Mouse (Mus musculus): ENCODE data around the gene Smarca2.

Smarca2 gene

DNA sequence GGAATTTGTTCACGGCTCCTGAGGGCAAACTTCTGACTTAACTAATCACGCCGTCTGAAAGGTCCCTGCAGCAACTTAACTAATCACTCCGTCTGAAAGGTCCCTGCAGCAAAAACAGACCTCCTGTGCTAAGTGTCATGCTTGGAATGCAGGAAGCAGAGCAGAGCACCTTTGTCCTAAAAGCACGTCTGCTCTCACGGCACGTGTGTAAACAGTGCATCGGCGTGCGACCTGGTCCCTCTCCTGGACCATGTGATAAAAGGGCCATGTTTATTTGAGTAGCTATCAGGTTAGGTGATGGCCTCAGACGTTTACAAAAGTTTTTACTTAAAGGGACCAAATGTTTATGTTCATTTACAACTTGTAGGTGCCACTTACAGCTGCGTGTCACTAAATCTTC is 104.2 kb downstream of the Smarca2 start:
- no peak for TF ChIP-seq GATA4 (IDR thresholded peaks at IDR 0.05; ENCODE audit: insufficient replicate concordance, low read length)

DNA sequence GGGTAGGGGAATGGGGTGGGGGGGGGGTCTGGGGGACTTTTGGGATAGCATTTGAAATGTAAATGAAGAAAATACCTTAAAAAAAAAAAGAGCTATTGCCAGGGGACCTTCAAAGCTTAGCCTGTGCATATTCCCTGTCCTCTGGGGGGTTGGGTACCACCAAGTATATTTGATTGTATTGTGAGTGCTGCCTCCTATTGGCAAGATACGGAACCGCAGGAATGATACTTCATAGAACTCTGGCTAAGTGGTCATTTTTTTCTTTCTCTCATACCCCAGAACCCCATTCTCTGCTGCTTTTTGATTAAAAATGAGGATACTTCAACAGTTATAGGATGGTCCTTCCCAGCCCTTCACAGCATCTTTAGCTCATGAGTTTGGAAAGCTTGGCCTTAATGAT is 106.4 kb downstream of the Smarca2 start:
- TF ChIP-seq GATA4 (IDR thresholded peaks at IDR 0.05; ENCODE audit: insufficient replicate concordance, low read length), result no peak

DNA sequence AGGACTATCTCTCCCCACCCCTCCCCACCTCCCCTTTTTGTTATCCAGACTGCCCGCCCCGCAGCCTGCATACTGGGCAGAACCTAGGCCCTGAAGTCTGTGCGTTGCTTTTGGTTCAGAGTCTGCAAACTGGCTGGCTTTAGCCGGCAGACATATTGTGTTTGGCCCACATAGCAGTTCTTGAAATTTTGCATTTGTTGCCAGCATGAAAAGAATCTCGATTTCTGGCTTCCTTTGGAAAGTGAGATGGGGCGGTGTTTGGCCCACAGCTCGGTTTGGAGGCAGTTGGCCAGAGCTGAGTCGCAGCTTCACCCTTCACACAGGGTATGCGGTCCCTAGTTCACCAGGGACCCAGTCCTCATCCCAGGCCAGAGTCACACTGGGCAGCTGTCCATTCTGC is 111.4 kb downstream of the Smarca2 start:
- no peak for TF ChIP-seq GATA4 (IDR thresholded peaks at IDR 0.05; ENCODE audit: insufficient replicate concordance, low read length)

DNA sequence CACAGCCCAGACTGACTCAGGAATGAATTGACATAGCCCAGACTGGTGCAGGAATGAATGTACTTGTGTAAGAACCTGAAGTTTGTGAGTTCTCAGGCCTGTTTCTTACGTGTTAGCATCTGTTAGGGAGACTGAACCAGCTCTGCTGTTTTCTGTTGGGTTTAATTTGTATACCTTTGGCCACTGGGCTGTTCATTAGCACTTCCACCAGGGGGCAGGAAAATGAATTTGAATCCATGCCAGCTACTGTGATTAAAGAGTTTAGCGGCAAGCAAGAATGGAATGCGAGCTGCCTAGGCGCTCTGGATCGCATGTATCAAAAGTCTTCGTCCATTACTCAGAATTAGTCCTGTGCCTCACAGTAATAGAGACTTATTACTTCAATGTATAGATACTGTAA is 113.4 kb downstream of the Smarca2 start:
- TF ChIP-seq GATA4 (IDR thresholded peaks at IDR 0.05; ENCODE audit: insufficient replicate concordance, low read length), result no peak

DNA sequence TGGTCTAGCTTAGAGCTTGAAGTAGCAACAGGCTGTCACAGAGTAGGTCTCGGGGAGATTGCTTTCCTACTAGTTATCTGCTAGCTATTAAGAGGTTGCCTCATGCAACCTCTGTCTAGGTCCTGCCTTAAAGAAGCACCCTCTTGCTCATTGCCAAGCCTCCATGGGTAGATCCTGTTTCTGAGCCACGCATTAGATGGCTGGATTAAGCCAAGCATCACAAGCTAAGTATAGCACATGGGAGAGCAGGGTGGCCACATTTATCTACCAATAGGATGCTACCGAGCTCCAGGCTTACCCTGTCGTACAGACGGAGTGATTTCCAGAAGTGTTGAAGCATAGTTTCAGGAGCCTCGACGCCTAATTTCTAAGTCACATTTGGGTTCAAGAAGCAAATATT is 114.3 kb downstream of the Smarca2 start:
- no peak for TF ChIP-seq GATA4 (IDR thresholded peaks at IDR 0.05; ENCODE audit: insufficient replicate concordance, low read length)

DNA sequence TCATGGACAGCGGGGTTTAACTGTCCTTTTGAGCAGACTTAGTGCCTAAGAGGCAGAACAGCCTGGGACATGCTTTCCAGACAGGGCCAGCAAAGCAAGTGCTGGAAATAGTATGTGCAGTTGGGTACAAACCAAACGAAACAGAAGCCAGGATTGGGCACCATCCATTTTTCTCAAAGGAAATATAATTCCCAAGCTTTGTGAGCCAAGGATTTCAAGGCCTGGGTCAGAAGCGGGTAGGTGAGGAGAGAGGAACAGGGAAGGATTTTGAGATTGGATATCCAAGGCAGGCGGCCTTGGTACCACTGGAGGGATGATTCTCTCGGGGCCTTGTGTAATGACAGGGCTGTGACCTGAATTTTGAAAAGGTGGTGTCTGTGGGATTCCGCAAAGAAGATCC is 116.9 kb downstream of the Smarca2 start:
- no peak for TF ChIP-seq GATA4 (IDR thresholded peaks at IDR 0.05; ENCODE audit: insufficient replicate concordance, low read length)

DNA sequence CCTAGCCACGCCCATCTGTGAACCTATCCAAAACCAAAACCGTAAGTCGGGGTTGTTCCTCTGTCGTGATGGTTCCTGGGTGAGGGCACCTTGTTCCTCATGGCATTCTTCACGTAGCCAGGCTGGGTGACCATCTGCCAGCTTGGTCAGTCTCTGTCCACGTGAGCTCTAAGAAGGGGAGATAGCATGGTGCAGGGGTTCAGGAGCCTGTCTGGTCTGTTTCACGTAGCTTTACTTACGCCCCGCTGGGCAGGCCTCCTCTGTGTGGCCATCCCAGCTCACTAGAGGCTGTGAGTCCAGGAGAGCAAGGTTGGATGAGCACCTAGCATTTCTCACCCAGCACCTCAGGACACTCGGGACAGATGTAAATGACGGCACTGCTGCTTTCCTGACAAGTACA is 119.0 kb downstream of the Smarca2 start:
- TF ChIP-seq GATA4 (IDR thresholded peaks at IDR 0.05; ENCODE audit: insufficient replicate concordance, low read length), result no peak

DNA sequence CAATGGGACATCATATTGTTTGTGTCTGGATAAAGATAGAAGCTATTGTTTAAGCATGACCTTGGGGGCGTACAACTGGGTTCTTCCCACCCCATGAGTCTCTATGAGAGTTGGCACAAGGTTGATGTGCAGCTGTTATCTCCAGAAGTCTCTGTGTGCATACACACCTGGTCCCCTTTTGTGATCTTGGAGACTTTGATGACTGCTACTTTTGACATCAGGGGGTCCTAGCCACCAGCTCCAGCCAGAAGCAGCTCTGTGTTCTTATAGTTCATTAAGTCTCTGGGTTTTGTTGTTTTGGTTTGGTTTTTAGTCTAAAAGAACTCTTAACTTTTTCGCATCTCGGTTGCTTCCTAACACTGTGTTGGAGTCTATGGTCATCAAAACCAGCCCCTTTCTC is 119.8 kb downstream of the Smarca2 start:
- no peak for TF ChIP-seq GATA4 (IDR thresholded peaks at IDR 0.05; ENCODE audit: insufficient replicate concordance, low read length)

DNA sequence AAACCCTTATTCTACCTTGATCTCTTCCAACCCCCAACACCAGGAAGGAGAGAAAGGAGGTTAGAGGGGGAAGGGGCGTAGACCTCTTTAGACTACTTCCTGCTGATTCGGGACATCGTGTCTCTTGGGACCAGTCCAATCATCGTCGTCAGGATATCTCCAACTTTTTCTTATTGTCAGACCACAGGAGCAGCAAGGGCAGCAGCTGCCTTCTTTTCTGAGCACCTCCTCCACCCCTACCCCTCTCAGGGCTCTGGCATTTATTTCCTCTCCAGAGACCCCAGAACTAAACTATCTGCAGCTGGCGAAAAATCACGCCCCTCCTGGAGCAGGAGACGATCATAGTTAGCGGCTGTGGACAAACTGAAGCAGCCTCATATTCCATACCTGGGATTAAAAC is 122.9 kb downstream of the Smarca2 start:
- no peak for TF ChIP-seq GATA4 (IDR thresholded peaks at IDR 0.05; ENCODE audit: insufficient replicate concordance, low read length)

DNA sequence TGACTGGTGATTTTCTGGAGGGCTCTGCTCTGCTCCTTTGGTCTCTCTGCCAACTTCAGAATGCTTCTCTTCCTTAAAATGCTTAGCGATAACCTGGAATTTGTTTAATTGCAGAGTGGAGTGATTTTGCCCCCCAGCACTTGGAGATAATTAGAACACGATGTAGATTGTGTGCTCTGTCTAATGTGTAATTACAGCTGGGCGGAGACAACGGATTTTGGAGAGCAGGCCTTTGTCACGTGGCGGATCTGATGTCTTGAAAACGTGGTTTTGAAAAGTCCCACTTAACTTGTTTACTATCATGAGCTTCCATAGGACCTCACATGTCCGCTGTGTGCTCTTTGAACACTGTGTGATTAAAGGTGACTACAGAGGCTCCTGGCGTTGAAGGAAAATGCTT is 125.6 kb downstream of the Smarca2 start:
- TF ChIP-seq GATA4 (IDR thresholded peaks at IDR 0.05; ENCODE audit: insufficient replicate concordance, low read length), result no peak

DNA sequence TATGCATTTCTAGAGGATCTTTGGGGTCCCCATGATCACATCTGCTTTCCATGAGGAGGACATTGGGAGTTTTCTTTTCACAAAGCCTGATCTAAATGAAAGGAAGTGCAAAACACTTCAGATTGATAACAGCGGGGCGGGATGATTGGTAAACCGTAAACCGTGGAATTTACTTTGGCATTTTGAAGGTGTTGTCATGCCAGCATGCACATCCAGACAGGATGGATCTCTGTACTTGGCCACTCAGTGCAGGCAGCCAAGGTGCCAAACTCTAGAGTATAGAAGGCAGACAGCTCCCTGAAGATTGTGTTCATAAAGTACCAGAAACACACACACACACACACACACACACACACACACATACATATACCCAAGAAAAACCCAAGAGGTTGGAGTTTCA is 126.3 kb downstream of the Smarca2 start:
- no peak for TF ChIP-seq GATA4 (IDR thresholded peaks at IDR 0.05; ENCODE audit: insufficient replicate concordance, low read length)

DNA sequence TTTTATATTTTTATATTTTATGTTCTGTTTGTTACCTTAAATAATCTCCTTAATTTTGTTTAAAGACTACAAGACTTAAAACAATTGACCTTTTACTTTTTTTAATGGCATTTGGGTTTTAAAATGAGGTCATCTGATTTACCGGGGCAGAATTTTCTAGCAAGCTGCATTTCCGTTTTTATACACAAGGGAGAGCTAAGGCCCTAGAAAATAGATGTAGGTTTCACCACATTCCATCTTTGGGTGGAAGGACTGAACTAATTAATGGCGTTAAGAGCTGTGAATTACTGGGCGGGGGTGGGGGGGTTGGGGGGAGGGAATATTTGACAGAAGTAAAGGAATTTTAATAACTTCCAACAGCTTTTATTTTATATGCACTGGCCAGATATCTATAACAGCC is 127.0 kb downstream of the Smarca2 start:
- TF ChIP-seq GATA4 (IDR thresholded peaks at IDR 0.05; ENCODE audit: insufficient replicate concordance, low read length), result no peak

DNA sequence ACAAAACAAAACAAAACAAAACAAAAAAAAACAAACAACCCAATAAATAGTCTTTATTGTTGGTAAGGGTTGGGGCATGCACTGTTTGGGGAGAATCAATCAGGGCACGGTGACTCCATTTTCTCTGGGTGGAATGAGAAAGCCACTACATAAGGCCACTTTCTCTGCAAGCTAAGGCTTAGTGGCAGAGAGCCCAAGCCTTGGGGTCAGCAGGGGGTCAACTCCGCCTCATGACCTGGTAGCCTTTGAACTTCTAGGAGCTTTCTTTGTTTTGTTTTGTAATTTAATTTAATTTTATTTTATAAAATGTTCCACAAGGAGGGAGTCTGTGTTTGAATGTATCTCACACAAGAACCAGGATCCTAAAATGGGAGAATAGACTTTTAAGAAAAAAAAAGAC is 128.2 kb downstream of the Smarca2 start:
- TF ChIP-seq GATA4 (IDR thresholded peaks at IDR 0.05; ENCODE audit: insufficient replicate concordance, low read length), result no peak

DNA sequence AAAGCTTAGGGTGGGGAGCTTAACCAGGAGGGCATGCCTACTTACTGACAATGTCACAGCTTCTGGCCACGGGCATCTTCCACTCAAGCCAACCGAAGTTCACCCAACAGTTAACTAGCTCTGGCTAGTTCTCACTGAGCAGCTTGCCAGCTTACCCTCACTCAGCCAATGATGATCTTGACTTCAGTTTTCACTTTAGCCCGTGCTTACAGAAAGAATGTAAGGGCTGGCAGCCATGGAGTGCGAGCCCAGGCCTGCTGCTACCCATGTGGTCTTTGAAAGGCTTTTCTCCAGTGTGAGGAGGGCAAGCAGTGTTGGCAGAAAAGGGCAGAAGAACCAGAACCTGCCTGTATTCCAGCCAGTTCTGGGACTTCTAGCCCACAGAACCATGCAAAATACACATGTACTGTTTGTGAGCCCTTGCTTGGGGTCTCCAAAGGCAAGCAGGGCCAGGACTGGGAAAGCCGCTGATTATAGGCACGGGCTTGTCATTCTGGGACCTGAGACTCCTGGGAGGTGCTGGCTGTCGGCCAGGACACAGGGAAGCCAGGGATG is 128.8 kb downstream of the Smarca2 start:
- TF ChIP-seq GATA4 (IDR thresholded peaks at IDR 0.05; ENCODE audit: insufficient replicate concordance, low read length), result no peak

DNA sequence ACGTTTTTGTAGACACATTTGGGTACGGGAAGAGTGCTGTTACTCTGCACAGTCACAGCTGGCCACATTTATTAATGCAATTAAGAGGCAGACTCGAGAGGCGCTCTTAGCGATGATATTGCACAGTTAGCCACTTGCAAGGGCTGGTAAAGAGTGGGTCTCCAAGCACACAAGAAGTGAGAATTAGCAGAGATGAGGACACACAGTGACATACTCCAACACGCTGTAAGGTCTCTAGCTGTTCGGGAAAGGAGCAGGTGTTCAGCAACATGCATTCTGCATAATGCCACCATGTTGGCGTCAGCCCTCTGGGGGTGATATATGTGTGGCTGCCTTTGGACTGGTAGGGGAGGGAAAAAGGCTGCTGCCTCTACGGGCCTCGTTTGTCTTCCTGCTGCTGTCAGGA is 129.9 kb downstream of the Smarca2 start:
- TF ChIP-seq GATA4 (IDR thresholded peaks at IDR 0.05; ENCODE audit: insufficient replicate concordance, low read length), result no peak

DNA sequence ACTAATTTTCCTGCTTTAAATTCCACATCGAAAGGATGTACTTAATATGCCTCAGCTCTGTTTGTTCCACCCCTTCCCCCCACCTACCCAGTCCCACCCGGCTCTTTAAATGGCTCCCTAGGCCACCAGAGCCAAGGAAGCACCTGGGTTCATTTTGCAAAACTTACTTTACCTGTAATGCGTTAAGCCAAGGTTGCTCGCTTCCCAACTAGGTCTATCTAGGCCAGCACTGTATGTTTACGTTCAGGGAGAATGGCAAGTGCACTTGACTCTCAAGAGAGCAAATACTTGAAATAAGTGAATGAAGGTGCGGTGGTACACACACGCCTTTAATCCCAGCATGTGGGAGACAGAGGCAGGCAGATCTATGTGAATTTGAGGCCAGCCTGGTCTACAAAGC is 140.7 kb downstream of the Smarca2 start:
- TF ChIP-seq GATA4 (IDR thresholded peaks at IDR 0.05; ENCODE audit: insufficient replicate concordance, low read length), result no peak

DNA sequence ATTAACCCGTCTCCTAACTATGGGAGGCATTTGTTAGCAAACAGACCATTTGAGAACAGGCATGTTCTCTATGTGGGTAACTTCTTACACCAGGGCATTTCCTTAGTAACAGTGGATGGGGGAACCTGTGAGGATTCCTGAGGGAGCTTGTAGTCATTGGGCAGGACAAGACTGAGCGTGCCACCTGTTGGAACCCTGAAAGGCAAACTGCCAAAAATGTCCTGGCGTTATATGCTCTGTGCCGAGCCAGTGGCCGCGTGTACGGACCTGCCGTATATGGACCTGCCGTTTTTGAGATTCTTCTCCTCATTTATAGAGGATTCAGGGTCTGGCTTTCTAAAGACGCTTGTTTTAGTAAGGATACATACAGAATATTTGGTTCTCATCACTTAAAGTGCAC is 141.4 kb downstream of the Smarca2 start:
- no peak for TF ChIP-seq GATA4 (IDR thresholded peaks at IDR 0.05; ENCODE audit: insufficient replicate concordance, low read length)

Measured in liver, adult (tissue).